Mouse (Mus musculus): ENCODE measurements around the gene Bricd5.

Gene Bricd5

DNA sequence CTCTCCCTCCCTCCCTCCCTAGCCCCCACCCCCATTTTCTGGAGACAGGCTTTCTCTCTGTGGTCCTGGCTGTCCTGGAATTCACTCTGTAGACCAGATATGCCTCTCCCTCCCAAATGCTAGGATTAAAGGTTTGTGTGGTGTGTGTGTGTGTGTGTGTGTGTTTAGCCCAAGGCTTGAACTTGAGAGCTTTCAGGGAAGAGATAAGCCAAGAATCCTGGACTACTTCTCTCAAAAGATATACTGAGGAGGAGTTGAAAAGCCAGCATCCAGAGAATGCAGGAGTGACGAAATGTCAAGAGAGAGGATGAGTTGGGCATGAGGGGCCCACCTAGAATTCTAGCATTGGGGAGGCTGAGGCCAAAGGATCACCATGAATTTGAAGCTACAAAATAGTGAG lies 10.8 kb upstream of the Bricd5 start:
- no peak for DNase-seq (ENCODE audit: low spot score)

DNA sequence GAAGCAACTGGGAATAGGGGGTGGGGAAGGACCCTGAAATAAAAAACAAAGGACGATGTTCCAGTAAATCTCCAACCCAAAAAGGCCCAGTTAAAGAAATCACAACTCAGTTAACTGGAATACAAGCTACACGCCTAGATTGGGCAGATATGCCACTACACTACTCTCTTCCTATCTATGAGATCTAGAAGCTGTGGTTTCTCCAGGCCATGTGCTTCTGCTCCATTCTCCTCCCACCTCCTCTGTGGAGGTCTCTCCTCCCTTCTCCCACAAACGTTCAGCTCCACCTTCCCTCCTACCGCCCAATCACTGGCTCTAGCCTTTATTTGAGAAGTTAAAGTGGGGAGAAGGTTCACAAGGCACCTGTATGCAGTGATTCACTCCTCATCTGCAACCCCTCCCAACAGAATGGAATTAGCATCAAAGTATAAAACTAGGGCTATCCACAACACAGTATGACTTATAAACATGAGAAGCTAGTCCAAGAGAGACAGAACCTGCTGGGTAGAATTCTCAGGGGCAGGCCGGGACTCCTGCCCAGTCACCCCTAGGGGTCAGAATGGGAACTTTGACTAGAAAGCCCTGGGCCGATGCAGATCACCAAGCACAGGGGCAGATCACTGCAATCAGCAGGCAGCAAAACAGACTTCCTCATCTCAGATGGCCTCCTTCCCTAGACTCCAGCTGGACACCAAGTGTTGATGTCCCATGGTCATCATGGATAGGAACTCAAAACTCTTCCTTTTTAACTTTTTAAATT lies 10.1 kb upstream of the Bricd5 start:
- peak; percentile 26 for DNase-seq (ENCODE audit: low spot score)

DNA sequence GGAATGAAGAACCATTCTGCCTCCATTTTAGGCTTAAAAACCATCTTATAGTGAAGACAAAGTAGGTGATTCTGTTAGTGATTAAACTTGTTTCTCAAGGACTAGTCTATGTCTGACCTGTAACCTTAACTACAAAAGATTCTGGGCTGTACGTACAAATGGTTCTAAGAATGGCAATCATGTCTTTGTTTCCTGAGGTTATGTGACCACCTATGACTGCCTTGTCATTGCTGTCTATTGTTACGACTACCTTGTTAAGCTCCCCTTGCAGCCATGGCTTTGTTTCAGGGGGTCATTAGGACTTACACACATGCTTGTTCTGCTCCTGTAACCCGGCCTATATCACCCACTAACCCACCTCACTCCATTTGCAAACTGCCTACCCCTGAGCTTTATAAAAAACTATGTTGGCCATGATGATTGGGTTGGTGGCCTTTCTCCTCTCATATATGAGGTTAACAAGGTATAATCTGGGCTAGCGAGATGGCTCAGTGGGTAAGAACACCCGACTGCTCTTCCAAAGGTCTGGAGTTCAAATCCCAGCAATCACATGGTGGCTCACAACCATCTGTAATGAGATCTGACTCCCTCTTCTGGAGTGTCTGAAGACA lies 4.9 kb upstream of the Bricd5 start:
- no peak for DNase-seq (ENCODE audit: low spot score)

DNA sequence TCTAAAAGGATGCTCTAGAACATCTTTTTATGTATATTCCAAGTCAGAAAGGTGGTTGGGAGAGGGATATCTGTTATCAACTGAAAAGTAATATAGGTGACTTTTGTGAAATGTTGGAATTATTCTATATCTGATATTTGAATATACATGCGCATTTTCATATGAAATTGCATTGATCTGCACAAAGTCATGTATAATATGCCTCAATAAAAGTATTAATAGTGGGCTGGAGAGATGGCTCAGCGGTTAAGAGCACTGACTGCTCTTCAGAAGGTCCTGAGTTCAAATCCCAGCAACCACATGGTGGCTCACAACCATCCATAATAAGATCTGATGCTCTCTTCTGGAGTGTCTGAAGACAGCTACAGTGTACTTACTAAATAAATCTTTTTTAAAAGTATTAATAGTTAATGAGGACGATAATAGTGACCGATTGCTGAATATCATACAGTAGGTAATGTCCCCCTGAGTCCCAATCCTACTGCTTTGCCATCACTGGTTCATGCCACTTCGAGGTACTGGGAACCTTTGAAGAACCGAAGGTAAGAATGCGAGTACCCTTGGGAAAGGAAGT lies 4.3 kb upstream of the Bricd5 start:
- no peak for DNase-seq (ENCODE audit: low spot score)

DNA sequence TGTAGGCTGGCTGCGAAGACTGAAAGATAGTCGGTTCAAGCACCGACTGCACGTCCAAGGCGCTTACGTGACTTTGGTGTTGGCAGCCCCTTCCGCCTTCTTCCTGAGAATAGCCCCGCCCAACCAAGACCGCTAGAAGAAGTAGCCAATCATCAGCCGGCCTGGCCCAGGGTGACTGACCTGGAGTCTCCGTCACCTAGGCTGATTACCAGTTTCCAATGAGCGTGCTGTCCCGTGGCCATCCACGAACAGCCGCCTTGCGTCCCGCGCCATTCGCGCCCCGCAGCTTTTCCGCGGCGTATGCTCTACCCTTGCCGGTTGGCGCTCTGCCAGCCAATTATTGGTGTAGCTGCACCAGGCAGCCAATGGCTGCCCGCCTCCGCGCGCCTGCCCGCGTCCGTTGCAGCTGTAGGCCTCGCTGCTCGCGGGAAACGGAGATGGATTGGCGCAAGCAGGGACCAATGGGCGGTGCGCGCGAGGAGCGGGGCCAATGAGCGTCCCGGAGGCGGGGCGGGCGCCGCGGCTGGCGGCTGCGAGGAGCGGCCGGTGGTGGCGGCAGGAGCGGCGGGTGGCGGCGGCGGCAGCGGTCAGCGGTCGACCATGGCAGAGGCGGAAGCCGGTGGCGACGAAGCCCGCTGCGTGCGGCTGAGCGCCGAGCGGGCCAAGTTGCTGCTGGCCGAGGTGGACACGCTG lies 3.6 kb upstream of the Bricd5 start, which contains the start of the genes E4f1 and Pgp:
Gene E4f1, minus strand, starts transcription at position 404 of the 693 bp plus-strand sequence.
Gene Pgp, plus strand, starts transcription at position 483 of the 693 bp plus-strand sequence.
- peak; percentile 98 for DNase-seq (ENCODE audit: low spot score)

DNA sequence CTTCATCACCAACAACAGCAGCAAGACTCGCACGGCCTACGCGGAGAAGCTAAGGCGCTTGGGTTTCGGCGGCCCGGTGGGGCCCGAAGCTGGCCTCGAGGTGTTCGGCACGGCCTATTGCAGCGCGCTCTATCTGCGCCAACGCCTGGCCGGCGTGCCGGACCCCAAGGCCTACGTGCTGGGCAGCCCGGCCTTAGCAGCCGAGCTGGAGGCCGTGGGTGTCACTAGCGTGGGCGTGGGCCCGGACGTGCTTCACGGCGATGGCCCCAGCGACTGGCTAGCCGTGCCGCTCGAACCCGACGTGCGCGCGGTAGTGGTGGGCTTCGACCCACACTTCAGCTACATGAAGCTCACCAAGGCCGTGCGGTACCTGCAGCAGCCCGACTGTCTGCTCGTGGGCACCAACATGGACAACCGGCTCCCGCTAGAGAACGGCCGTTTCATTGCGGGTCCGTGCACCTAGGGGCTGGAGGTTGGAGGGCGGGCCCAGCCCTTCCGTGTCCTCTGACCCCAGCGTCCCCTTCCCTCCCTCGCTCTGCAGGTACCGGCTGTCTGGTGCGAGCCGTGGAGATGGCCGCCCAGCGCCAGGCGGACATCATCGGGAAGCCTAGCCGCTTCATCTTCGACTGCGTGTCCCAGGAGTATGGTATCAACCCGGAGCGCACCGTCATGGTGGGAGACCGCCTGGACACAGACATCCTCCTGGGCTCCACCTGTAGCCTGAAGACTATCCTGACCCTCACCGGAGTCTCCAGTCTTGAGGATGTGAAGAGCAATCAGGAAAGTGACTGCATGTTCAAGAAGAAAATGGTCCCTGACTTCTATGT lies 2.8 kb upstream of the Bricd5 start:
- peak; percentile 23 for DNase-seq (ENCODE audit: low spot score)

DNA sequence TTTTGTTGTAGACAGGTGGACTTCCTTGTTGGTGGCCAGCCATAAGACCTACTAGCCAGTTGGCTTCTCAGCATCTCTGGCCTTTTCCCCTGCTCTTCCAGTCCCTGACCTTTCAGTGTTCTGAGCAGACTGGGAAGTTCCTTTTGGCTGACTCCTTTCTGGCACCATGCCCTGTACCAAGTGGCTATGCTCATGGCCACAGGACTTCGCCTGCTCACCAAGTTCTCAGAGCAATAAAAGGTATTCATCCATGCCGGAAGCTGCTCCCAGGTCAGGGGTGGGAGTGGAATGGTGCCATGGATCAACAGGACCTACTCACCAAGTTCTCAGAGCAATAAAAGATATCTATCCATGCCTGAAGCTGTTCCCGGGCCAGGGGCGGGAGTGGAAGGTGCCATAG lies 1.2 kb upstream of the Bricd5 start:
- no peak for DNase-seq (ENCODE audit: low spot score)

DNA sequence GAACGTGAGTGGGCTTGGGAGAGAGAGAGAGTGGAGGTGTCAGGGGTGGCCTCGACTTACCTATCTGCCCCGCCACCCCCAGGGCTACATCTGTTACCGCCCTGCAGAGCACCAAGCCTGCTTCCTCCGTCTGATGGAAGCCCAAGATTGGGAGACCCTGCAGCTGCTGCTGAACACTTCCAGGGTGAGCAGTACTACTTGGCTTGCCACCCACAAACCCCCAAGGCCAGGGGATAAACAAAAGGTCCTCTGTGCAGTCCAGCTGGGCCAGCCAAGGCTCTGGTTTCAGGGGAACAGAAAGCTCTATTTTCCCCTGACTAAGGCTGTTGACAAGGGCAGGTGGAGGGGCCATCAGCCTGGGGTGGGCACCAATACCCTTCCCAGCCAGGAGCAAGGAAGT lies 873 bp downstream of the Bricd5 start:
- no peak for DNase-seq (ENCODE audit: low spot score)

DNA sequence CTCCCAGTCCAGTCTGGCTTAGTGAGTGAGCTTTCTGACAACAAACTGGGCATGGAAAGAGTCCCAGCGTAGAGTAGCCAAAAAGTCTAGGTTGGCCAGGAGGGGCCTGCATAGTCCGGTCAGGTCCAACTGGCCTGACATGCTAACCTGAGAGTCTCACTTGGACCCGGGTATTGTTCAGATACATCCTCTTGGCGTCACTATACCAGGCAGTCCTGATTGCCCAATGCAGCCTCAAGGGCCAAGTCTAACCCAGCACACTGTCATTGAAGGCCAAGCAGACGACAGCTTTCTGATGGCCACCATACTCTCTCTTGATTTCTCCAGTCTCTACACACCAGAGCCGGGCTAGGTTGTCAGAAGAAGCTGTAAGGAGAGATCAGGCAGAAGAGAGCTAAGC lies 1.9 kb downstream of the Bricd5 start:
- DNase-seq (ENCODE audit: low spot score), result no peak

DNA sequence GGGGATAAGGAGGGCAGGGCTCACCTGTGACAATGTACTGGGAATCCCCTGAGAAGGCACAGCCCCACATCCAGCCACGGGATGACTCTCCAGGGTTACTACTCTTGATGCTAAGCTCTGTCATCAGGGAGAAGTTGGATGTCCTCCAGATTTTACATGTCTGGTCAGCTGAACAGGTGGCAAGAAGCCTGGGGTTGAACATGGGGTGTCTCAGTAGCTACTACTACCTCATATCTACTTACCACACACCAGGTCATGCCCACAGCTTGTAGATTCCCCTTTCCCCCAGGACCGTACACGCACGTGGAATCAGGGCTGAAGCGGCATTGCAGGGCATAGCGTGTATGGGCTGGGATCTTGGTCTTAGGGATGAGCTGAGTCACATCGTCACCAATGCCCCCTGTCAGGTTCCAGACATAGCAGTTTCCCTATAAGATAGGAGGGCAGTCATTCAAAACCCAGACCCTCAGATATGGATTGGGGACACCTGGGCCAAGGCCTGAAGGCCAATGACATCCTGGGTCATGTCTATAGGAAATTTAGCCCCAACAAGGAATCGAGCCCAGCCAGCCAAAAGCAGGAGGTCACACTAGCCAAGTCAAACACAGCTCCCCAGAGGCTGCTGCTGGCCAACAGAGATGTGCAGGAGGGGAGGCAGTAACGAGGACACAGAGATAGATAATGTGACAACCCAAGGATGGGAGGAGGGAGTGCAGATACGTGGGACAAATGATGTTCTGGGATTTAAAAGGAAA lies 2.5 kb downstream of the Bricd5 start:
- no peak for DNase-seq (ENCODE audit: low spot score)

GRCm38 (mm10) chr17:24477053-24477984 lies 3.6 kb downstream of the Bricd5 start:
- no peak for DNase-seq (ENCODE audit: low spot score)

- no peak for DNase-seq (ENCODE audit: low spot score)
Measured at GRCm38 (mm10) chr17:24477985-24478600, 4.4 kb downstream of the Bricd5 start.

DNA sequence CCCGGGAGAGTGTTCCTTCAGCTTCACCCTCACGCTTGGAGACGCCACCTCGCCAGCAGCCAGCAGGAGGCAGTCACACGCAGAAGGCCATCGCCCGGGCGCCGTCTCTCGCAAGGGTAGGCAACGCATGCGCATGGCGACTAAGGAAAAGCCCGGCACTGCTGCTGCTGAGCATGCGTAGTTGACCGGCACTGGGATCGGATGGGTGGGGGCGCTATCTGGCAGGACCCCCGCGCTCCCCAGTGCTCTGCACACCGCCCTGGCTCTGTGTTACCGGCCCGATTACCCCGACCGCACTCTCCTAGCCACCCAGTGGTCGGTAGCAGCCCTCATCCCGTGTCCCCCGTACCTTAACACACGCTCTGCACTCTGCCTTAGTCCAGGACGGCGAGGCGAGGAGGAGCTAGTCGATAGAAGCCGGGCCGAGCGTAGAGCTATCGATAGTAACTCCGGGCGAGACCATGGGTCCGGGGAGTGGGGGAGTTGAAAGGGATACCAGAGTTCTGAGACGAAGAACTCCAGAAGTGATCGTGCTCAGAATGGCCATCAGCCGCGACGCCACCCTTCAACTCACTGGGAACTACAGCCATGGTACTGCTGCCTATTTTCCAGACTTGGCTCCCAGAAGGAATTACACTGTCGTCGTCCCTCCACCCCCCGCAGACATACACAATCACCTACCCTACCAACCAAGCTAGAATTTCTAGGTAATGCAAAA lies 5.1 kb downstream of the Bricd5 start, which contains the start of gene Mlst8:
Gene Mlst8, minus strand, starts transcription at position 416 of the 718 bp plus-strand sequence.
- peak; percentile 98 for DNase-seq (ENCODE audit: low spot score)

DNA sequence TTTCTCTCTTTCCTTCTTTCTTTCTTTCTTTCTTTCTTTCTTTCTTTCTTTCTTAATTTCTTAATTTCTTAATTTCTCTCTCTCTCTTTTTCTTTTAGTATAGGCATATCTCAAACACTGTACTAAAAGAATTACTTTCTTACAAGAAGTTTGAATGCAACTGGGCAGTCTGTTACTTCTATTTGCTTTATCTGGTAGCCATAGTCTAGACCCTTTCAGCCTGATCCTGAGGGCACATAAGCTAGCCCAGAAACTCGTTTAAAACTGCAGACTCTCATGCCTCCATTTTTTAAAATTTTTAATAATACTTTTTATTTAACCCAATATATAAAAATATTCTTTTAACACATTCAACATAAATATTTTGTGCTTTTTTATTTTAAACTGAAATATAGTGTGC lies 5.7 kb downstream of the Bricd5 start:
- DNase-seq (ENCODE audit: low spot score), result no peak

DNA sequence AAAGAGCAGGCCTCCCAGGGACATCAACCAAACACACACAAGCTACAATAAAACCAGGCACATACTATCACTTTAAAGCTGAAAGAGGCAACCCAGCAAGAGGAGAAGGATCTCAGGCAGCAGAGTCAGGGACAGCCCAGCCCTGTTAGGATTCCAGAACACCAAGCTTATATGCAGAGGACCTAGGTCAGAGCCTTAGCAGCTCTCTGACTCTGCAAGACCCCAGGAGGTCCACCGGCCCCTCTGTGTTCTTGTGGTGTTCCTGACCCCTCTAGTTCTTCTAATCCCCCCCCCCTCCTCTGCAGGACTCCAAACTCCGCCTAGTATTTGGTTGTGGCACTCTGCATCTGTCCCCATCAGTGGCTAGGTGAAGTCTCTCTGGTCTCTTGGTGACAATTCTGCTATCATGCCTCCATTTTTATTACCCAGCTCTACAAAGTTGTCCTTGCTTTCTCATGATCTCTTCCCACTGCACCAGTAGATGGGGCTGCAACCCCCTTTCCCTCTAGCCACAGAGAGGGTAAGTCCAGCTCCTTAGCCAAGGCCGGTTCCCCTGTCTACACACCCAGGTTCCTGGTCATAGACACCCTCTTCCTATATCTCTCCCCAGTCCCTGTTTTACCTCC lies 6.6 kb downstream of the Bricd5 start:
- no peak for DNase-seq (ENCODE audit: low spot score)

DNA sequence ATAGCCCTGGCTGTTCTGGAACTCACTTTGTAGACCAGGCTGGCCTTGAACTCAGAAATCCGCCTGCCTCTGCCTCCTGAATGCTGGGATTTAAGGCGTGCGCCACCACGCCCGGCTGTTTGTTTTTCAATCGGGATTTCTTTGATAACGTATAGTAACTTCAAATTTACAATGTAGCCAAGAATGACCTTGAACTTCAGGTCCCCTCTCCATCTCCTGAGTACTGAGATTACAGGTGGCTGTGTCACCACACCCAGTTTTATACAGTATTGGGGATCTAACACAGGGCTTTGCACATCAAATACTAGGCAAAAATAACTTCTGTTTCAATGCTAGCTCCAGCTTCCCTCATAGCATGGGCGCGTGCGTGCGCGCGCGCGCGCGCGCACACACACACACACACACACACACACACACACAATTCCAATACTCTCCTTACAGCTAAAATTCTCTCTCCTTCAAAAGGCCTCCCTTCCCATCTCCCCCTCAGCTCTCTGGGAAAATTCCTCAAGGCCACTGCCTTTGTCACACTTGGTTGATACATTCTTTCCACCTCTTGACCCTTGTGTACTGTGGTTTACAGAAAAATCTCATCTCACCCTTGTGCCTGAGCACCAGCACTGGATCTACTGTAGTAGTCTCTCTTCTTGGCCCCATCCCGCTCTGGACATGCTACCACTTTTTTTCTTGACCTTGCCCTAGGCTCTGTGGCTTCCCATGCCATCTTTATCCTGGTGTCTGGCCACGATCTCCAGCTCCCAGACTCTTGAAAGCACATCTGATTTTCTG lies 7.5 kb downstream of the Bricd5 start:
- no peak for DNase-seq (ENCODE audit: low spot score)

GRCm38 (mm10) chr17:24483495-24483894 lies 9.8 kb downstream of the Bricd5 start:
- DNase-seq (ENCODE audit: low spot score), result no peak
